Mouse (Mus musculus) MEL (cell line): ENCODE results near the gene Zfp879. TPM values are rescaled to one million over a fixed set of nuclear protein-coding genes. Genes with fewer than 3 reads are reported as not detected.

Experiments
- DNase-seq: peaks from one replicate; pipeline ENCODE4 v3.0.0; 2011; ENCODE audit warnings: low read depth, low spot score
- H3K27ac ChIP-seq: 2 replicates; pipeline ENCODE4 v1.5.1; 2012; ENCODE audit warnings: low read depth, mild to moderate bottlenecking, control low read depth, low read length, moderate library complexity; ENCODE audit not compliant: control insufficient read depth
- H3K27me3 ChIP-seq, 2 experiments: fragments of 150-350 bp in 1 of 2; sonication (generic) in 1 of 2; 2 replicates each; pipeline ENCODE4 v1.6.1; 2012; ENCODE audit warnings: low read length in 2 of 2, mild to moderate bottlenecking in 2 of 2, improper control_type of control experiment in 1 of 2, moderate library complexity in 1 of 2; ENCODE audit not compliant: insufficient read depth in 2 of 2, control insufficient read depth in 1 of 2
- H3K36me3 ChIP-seq, 2 experiments: 2 replicates each; pipeline ENCODE4 v1.6.1; 2012 to 2014; ENCODE audit warnings: low read length in 2 of 2, improper control_type of control experiment in 1 of 2, inconsistent platforms in 1 of 2, mild to moderate bottlenecking in 1 of 2; ENCODE audit not compliant: insufficient read depth in 2 of 2, control insufficient read depth in 1 of 2
- H3K4me1 ChIP-seq, 2 experiments: fragments of 150-350 bp in 1 of 2; sonication (generic) in 1 of 2; 2 replicates each; pipeline ENCODE4 v1.6.1; 2012; ENCODE audit warnings: low read length in 2 of 2, improper control_type of control experiment in 1 of 2, mild to moderate bottlenecking in 1 of 2; ENCODE audit not compliant: insufficient read depth in 2 of 2, control insufficient read depth in 1 of 2
- H3K4me3 ChIP-seq, 2 experiments: fragments of 150-350 bp in 1 of 2; sonication (generic) in 1 of 2; 2 replicates each; pipeline ENCODE4 v1.5.1; 2012; ENCODE audit warnings: low read depth in 2 of 2, low read length in 2 of 2, mild to moderate bottlenecking in 2 of 2, moderate library complexity in 2 of 2, control low read depth in 1 of 2, improper control_type of control experiment in 1 of 2; ENCODE audit not compliant: control insufficient read depth in 1 of 2, insufficient read depth in 1 of 2
- H3K79me2 ChIP-seq: 2 replicates; pipeline ENCODE4 v1.6.1; 2012; ENCODE audit warnings: mild to moderate bottlenecking, low read length, moderate library complexity; ENCODE audit not compliant: control insufficient read depth, poor library complexity, insufficient read depth
- H3K9ac ChIP-seq: 2 replicates; pipeline ENCODE4 v1.6.1; 2012; ENCODE audit warnings: low read depth, mild to moderate bottlenecking, control low read depth, low read length, moderate library complexity; ENCODE audit not compliant: control insufficient read depth, poor library complexity, severe bottlenecking
- H3K9me3 ChIP-seq: fragments of 150-350 bp; sonication (generic); replicated peaks from 2 replicates; pipeline ENCODE4 v1.6.1; 2012; ENCODE audit warnings: mild to moderate bottlenecking, low read length, improper control_type of control experiment, moderate library complexity; ENCODE audit not compliant: insufficient read depth
- MAFK ChIP-seq: IDR thresholded peaks from 2 replicates; pipeline ENCODE4 v1.6.1; 2011; ENCODE audit warnings: low read depth, mild to moderate bottlenecking, low read length, improper control_type of control experiment, borderline replicate concordance
- MAX ChIP-seq: IDR thresholded peaks from 2 replicates; pipeline ENCODE4 v1.6.1; 2011; ENCODE audit warnings: low read length, improper control_type of control experiment
- RCOR1 ChIP-seq: IDR thresholded peaks from 2 replicates; pipeline ENCODE4 v1.6.1; 2012; ENCODE audit warnings: low read depth, mild to moderate bottlenecking, inconsistent platforms, low read length, improper control_type of control experiment
- USF1 ChIP-seq: IDR thresholded peaks from 2 replicates; pipeline ENCODE4 v1.6.1; 2014; ENCODE audit warnings: low read depth, mild to moderate bottlenecking, inconsistent platforms, low read length, improper control_type of control experiment, moderate library complexity
- USF2 ChIP-seq, 2 experiments: IDR thresholded peaks; 2 replicates each; pipeline ENCODE4 v1.6.1; 2011 to 2012; ENCODE audit warnings: improper control_type of control experiment in 2 of 2, low read length in 2 of 2, borderline replicate concordance in 1 of 2, inconsistent platforms in 1 of 2, low read depth in 1 of 2, mild to moderate bottlenecking in 1 of 2; ENCODE audit not compliant: insufficient read depth in 1 of 2
- polyA plus RNA-seq, 2 experiments: library from polyadenylated mRNA; stranded (reverse) in 1 of 2; unstranded in 1 of 2; fragments of >175 nt in 1 of 2; fragments of >200 nt in 1 of 2; gene quantifications; 2 replicates each; pipeline versions ENCODE4 v1.2.1 to v1.2.4; 2012; ENCODE audit warnings: low replicate concordance in 2 of 2, low read depth in 1 of 2; ENCODE audit not compliant: insufficient read length in 2 of 2, insufficient read depth in 1 of 2, missing spikeins in 1 of 2
- total RNA-seq: library from RNA; depleted of rRNA; stranded (reverse); fragments of 300-350 nt; gene quantifications from 2 replicates; pipeline ENCODE4 v1.2.3, GENCODE M21; 2012; rRNA removed

The Zfp879 gene
- total and polyA plus RNA-seq, 3 experiments, result not detected

DNA sequence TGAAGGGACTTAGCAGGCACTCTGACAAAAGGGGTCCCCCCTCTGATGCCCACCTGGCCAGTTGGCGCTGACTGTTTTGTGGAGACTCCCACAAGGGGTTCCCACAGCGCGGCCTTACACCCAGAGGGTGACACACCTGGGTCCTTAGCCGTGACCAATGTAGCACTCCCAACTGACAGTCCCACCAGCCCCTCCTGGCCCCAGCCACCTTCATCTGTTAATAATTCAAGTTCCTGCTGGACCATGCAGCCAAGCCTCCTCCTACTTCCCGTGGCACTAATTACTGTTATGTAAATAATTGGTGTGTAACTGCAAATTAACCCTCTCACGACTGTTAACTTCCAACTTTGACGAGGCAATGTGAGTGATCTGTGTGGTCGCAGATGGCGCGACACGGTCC lies 43.7 kb downstream of the Zfp879 start:
- no peak overlapping the region for H3K9ac ChIP-seq
- DNase-seq, result no peak
- H3K27me3 ChIP-seq, result no peaks in the 10 kb centered on the region
- H3K4me1 ChIP-seq, result no peaks in the 10 kb centered on the region
- H3K79me2 ChIP-seq, result no peaks in the 10 kb centered on the region
- no peaks in the 10 kb centered on the region for H3K9me3 ChIP-seq
- H3K36me3 ChIP-seq, result no peaks in the 10 kb centered on the region
- H3K4me3 ChIP-seq, result no peak overlapping the region
- no peak overlapping the region for H3K27ac ChIP-seq
- TF ChIP-seq MAFK (no peak), USF2 (IDR thresholded peaks at IDR 0.05; ENCODE audit: borderline replicate concordance in 1 of 2, insufficient read depth in 1 of 2, low read depth in 1 of 2, low read length in 2 of 2) (no peak), RCOR1 (no peak), MAX (no peak), USF1 (no peak)
- TF ChIP-seq, all 39 proteins: peak for 0

Other genes starting within 250 kb of the Zfp879 start
- gene Adamts2, start 239.5 kb downstream of the Zfp879 start, total RNA-seq, result not detected in 2 replicates
- gene Adamts2, start 239.5 kb downstream of the Zfp879 start, polyA plus RNA-seq, result not detected
- gene Zfp354c, start 13.8 kb downstream of the Zfp879 start, total RNA-seq, result 2.1 and 4.5 TPM in 2 replicates
- gene Zfp354c, start 13.8 kb downstream of the Zfp879 start, polyA plus RNA-seq, result 1 to 10 TPM in 1 of 2 experiments, not detected in 1; 4.2 TPM
- gene Grm6, start 9.1 kb upstream of the Zfp879 start, total RNA-seq, result not detected in 2 replicates
- gene Grm6, start 9.1 kb upstream of the Zfp879 start, polyA plus RNA-seq, result under 1 TPM in 1 of 2 experiments, not detected in 1; 0.14 TPM
- gene Zfp454, start 46.1 kb upstream of the Zfp879 start, total RNA-seq, result not detected in 2 replicates
- gene Zfp454, start 46.1 kb upstream of the Zfp879 start, polyA plus RNA-seq, result not detected
- not detected in 2 replicates for gene Zfp2, start 74.6 kb upstream of the Zfp879 start, total RNA-seq
- not detected for gene Zfp2, start 74.6 kb upstream of the Zfp879 start, polyA plus RNA-seq
- not detected in 2 replicates for gene Zfp354b, start 90.1 kb upstream of the Zfp879 start, total RNA-seq
- gene Zfp354b, start 90.1 kb upstream of the Zfp879 start, polyA plus RNA-seq, result not detected
- gene 4933414I15Rik, start 102.2 kb upstream of the Zfp879 start, total RNA-seq, result not detected in 2 replicates
- gene 4933414I15Rik, start 102.2 kb upstream of the Zfp879 start, polyA plus RNA-seq, result not detected
- gene Prop1, start 112.2 kb upstream of the Zfp879 start, total RNA-seq, result not detected in 2 replicates
- not detected for gene Prop1, start 112.2 kb upstream of the Zfp879 start, polyA plus RNA-seq
- gene Olfr1378, start 125.0 kb upstream of the Zfp879 start, total RNA-seq, result not detected in 2 replicates
- gene Olfr1378, start 125.0 kb upstream of the Zfp879 start, polyA plus RNA-seq, result not detected
- gene Olfr1377, start 140.4 kb upstream of the Zfp879 start, total RNA-seq, result not detected in 2 replicates
- not detected for gene Olfr1377, start 140.4 kb upstream of the Zfp879 start, polyA plus RNA-seq
- gene Olfr51, start 162.0 kb upstream of the Zfp879 start, total RNA-seq, result not detected in 2 replicates
- not detected for gene Olfr51, start 162.0 kb upstream of the Zfp879 start, polyA plus RNA-seq
- gene Olfr54, start 172.7 kb upstream of the Zfp879 start, total RNA-seq, result not detected in 2 replicates
- gene Olfr54, start 172.7 kb upstream of the Zfp879 start, polyA plus RNA-seq, result not detected
- gene Olfr1375, start 206.6 kb upstream of the Zfp879 start, total RNA-seq, result not detected in 2 replicates
- gene Olfr1375, start 206.6 kb upstream of the Zfp879 start, polyA plus RNA-seq, result not detected
- gene Zfp354a, start 217.7 kb upstream of the Zfp879 start, total RNA-seq, result not detected in 2 replicates
- not detected for gene Zfp354a, start 217.7 kb upstream of the Zfp879 start, polyA plus RNA-seq